Mouse (Mus musculus) liver, adult 2 months (tissue): Measurements from ENCODE around the gene Rngtt.

Experiments
- CTCF ChIP-seq: fragments of 200-500 bp; IDR thresholded peaks from 2 replicates; pipeline ENCODE4 v1.5.1; 2011; ENCODE audit warnings: low read depth, low read length, control low read depth
- POLR2A ChIP-seq: fragments of 200-500 bp; IDR thresholded peaks from 2 replicates; pipeline ENCODE4 v1.6.1; 2011; ENCODE audit warnings: low read length, control low read depth; ENCODE audit not compliant: insufficient read depth; ENCODE audit errors: extremely low read depth

- no peak for TF ChIP-seq POLR2A
- no peak for TF ChIP-seq CTCF
These were observed 33.0 kb downstream of the Rngtt start for GRCm38 (mm10) chr4:33342877-33343731.
